Mouse (Mus musculus) heart, postnatal 36 days (tissue): ENCODE results near the gene Ubxn2a. TPM values are rescaled to one million over a fixed set of nuclear protein-coding genes. Genes with fewer than 3 reads are reported as not detected.

Experiments used
- DNase-seq, 2 experiments: peaks; one replicate each; pipeline ENCODE4 v3.0.0; 2021 to 2022
- intact Hi-C: fragments of 180-260 bp; cut with DNase I; formaldehyde crosslinking; loops from one replicate; pipeline ENCODE4 v1.15.1; 2025
- total RNA-seq, 2 experiments: library from RNA; stranded (reverse); gene quantifications; 2 replicates each; pipeline ENCODE4 v1.2.3; 2021

Gene Ubxn2a
- total RNA-seq, 2 experiments from 2014 or later, result 67.8 to 69.2 TPM

DNA sequence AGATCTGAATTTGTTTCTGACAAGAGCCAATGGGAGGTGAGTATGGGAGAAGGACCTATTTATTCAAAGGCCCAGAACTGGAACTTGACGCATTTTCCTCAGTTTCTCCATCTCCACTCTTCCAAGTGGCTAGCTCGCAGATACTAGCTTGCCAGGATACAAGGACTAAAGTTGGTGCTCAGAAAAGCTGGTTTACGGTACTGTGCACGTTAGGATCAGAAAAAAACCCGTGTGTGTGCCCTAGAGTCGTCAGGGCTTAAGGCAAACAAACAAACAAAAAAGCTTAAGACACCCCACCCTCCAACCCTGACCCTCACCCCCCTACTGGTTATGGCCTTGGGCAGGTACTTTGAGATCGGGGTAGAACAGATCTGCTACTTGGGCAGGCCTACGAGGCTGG is 65.0 kb downstream of the Ubxn2a start:
- intact Hi-C loops, result loop anchor here (1.0 to 10.0 kb wide), 3 partner anchors 25 to 248 kb away; partner anchors contain the start of genes Atad2b, Gm3625, Itsn2 and Sf3b6

DNA sequence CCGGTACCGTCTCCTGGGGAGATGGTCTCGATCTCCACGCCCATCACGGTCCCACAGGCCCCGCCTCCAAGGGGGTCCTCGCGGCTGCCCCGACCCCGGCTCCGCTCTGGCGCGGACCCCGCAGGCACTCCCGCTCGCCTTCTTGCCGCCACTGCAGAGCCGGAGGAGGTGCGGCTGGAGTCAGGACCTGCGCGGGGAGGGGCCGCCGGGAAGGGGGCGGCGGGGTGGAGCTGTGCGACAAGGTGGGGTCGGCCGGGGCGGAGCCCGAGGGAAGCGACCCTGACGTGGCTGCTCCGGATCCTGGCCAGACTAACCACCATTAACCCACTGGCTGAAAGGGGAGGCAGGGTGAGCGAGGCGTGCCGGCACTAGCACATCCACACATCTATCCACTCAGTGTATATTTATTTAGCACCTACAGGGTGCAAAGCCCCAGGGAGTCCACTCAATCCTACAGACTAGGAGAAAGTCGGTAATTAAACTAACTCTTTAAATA is 66.1 kb downstream of the Ubxn2a start, which contains the start of gene Fkbp1b:
TSS of gene Fkbp1b (minus strand) at position 200 of the 496 bp plus-strand sequence.
- peak; percentile 48 to 61 for DNase-seq
- intact Hi-C loops, result loop anchor here (5.0 to 10.0 kb wide), 2 partner anchors 76 to 247 kb away; partner anchors contain the start of genes Atad2b, Gm3625 and Itsn2

More for the DNA sequence above, 65.0 kb downstream of the Ubxn2a start:
- DNase-seq, result no peak

DNA sequence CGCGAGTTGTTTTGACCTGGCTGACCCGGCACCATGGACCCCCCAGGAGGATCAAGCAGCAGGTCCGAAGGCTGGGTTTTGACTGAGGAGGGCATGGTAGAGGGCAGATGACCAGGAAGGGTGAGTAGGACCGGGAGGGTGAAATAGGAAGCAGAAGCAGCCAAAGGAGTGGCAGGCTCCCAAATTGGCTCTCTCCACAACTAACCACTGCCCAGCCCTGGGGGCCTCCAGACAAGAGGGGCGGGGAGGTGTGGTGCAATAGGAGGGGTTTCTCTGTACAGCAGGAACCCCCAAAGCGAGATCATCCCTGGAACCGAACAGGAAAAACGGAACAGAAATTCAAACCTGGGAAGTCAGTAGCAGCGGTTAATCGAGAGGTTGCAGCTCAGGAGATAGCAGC is 66.8 kb downstream of the Ubxn2a start:
- DNase-seq, result peak in 1 of 2 experiments; percentile 31
- intact Hi-C loops, result loop anchor here (5.0 to 10.0 kb wide), 2 partner anchors 77 to 246 kb away; partner anchors contain the start of genes Atad2b, Gm3625 and Itsn2

DNA sequence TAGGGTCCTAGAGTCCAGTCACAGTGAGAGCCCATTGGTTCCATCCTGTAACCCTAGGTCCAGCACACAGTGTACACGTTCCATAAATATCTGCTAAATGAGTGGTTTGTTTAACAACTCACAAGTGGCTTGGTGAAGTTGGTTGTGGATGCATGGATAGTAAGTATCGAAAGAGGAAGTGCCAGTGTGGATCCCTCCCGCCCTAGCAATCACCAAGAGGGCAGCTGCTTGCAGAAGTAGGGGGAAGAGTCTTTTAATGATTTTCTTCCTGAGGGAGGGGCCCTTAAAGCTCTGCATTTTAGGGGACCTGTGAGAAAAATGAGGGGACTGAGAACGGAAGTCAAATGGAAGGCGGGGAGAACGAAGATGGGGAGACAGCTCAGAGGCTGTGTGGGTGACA is 67.5 kb downstream of the Ubxn2a start:
- intact Hi-C loops, result loop anchor here (5.0 to 10.0 kb wide), 2 partner anchors 77 to 245 kb away; partner anchors contain the start of genes Atad2b, Gm3625 and Itsn2
- no peak for DNase-seq

DNA sequence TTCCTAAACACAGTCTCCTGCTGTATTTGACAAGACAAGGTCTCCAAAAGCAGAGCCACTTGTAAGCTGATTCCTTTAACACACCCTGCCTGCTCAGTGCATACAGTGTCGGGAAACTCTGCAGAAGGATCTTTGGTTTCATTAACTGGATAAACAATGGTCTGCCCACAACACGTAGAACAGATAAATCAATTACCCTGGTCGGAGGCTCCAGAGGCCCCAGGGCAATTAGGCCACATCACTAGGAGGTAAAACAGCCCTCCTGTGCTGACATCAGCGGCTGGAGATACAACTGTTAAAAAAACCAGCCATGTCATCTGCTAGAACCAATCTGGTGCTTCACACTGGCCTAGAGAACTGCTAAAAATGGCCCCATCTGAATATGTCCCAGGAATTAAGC is 70.5 kb downstream of the Ubxn2a start:
- no peak for DNase-seq
- intact Hi-C loops, result no loop called here

Other genes with a start within 250 kb of the Ubxn2a start
- gene Fam228a, start 169.3 kb downstream of the Ubxn2a start, total RNA-seq, result not detected
- gene Pfn4, start 138.7 kb downstream of the Ubxn2a start, total RNA-seq, result 1 to 10 TPM; 2.2 to 3.4 TPM
- 1 to 10 TPM; 2.0 to 3.4 TPM for gene Fam228b, start 138.4 kb downstream of the Ubxn2a start, total RNA-seq
- gene Sf3b6, start 90.2 kb downstream of the Ubxn2a start, total RNA-seq, result 10 to 100 TPM; 41.8 to 46.9 TPM
- gene Fkbp1b, start 66.1 kb downstream of the Ubxn2a start, total RNA-seq, result 1 to 10 TPM; 1.3 to 1.5 TPM
- gene Wdcp, start 64.4 kb downstream of the Ubxn2a start, total RNA-seq, result 1 to 10 TPM; 7.7 to 8.4 TPM
- gene Mfsd2b, start 33.3 kb downstream of the Ubxn2a start, total RNA-seq, result under 1 TPM; 0.42 to 0.65 TPM
- 10 to 100 TPM; 13.2 to 15.8 TPM for gene Atad2b, start 9.6 kb upstream of the Ubxn2a start, total RNA-seq